In genomic region chr7:57071435-57072160, GRCm38 (mm10) we compare ENCODE assay signal across 19 mouse cellular contexts.
A peak's percentile ranks its signal among the peaks of the same experiment; 100 is the strongest.
DNase-seq lines count a peak whose midpoint lies in the region; ATAC-seq and TF ChIP-seq lines count a peak whose summit lies in the region.
"Had no signal": no experiment of that assay in that cellular context is flagged by ENCODE, and none has a peak within 500 bp of the region (broad histone marks: within the 10 kb centered on the region; RNA-seq: fewer than 3 reads in every experiment).

No protein-coding gene starts in this region.

- no peaks in the 10 kb centered on the region for H3K27me3 ChIP-seq in forebrain, embryonic 14.5 days (replicated peaks; ENCODE audit: control insufficient read depth, insufficient read depth, low read length)
- no peaks in the 10 kb centered on the region for H3K27me3 ChIP-seq in forebrain, embryonic 10.5 days (ENCODE audit: poor library complexity, severe bottlenecking)
- H3K27me3 ChIP-seq: heart, embryonic 12.5 days; limb, embryonic 15.5 days; midbrain, embryonic 13.5 days; neural tube, embryonic 13.5 days had no signal

- TF ChIP-seq CTCF in brain, embryonic 14.5 days (IDR thresholded peaks at IDR 0.05; ENCODE audit: borderline replicate concordance, extremely low read depth, insufficient read depth, insufficient read length), result no peak
- TF ChIP-seq CTCF in layer of hippocampus, adult 2 months (conservative IDR thresholded peaks at IDR 0.05), result no peak

- intact Hi-C loops in left cerebral cortex, postnatal 10 days (cut with DNase I), result no loop called here
- intact Hi-C loops in left cerebral cortex, postnatal 25 days (cut with DNase I), result no loop called here

- DNase-seq in forebrain, embryonic 14.5 days (ENCODE audit: low spot score), result peak; percentile 34
- DNase-seq in forebrain, embryonic 10.5 days (ENCODE audit: extremely low spot score, low spot score), result no peak
- peak; percentile 26 to 31 for DNase-seq in left cerebral cortex, postnatal 10 days (ENCODE audit: extremely low spot score in 1 of 2, low spot score in 2 of 2)
- no peak for DNase-seq in left cerebral cortex, postnatal 25 days (ENCODE audit: low spot score in 2 of 2)
- peak; percentile 52 for DNase-seq in brain, embryonic 14.5 days (ENCODE audit: low read depth)
- DNase-seq in layer of hippocampus, adult 2 months (ENCODE audit: low spot score in 2 of 2), result peak; percentile 16 to 22
- DNase-seq in testis, postnatal 14 days (ENCODE audit: low spot score), result no peak
- DNase-seq: adrenal gland, postnatal 36 days; B cell, adult 2 months; cerebellum, adult 9-10 months; heart, postnatal 36 days; kidney, adult 11 months; thymus, postnatal 25 days had no signal

- no peak overlapping the region for H3K27ac ChIP-seq in forebrain, embryonic 14.5 days (ENCODE audit: low read depth, low read length)
- no peak overlapping the region for H3K27ac ChIP-seq in forebrain, embryonic 10.5 days
- H3K27ac ChIP-seq in layer of hippocampus, adult 2 months, result no peak overlapping the region
- H3K27ac ChIP-seq: limb, embryonic 15.5 days; midbrain, embryonic 13.5 days; neural tube, embryonic 13.5 days had no signal

- H3K4me1 ChIP-seq in forebrain, embryonic 14.5 days (ENCODE audit: control insufficient read depth, insufficient read depth, low read length), result no peaks in the 10 kb centered on the region
- H3K4me1 ChIP-seq in forebrain, embryonic 10.5 days, result no peaks in the 10 kb centered on the region
- H3K4me1 ChIP-seq: heart, embryonic 12.5 days; limb, embryonic 15.5 days; midbrain, embryonic 13.5 days; neural tube, embryonic 13.5 days had no signal

- no peak overlapping the region for H3K9ac ChIP-seq in forebrain, embryonic 14.5 days (ENCODE audit: low read length)
- H3K9ac ChIP-seq: heart, embryonic 12.5 days; limb, embryonic 15.5 days; midbrain, embryonic 13.5 days; neural tube, embryonic 13.5 days had no signal

- H3K4me2 ChIP-seq in forebrain, embryonic 14.5 days (ENCODE audit: low read length), result no peak overlapping the region
- H3K4me2 ChIP-seq: heart, embryonic 12.5 days; limb, embryonic 15.5 days; midbrain, embryonic 13.5 days; neural tube, embryonic 13.5 days had no signal

- no peaks in the 10 kb centered on the region for H3K36me3 ChIP-seq in forebrain, embryonic 14.5 days (ENCODE audit: control insufficient read depth, insufficient read depth, low read length)
- H3K36me3 ChIP-seq in forebrain, embryonic 10.5 days (replicated peaks), result no peaks in the 10 kb centered on the region
- H3K36me3 ChIP-seq: heart, embryonic 12.5 days; limb, embryonic 15.5 days; midbrain, embryonic 13.5 days; neural tube, embryonic 13.5 days had no signal

- no peak overlapping the region for H3K4me3 ChIP-seq in forebrain, embryonic 14.5 days (ENCODE audit: low read depth, low read length)
- H3K4me3 ChIP-seq in forebrain, embryonic 10.5 days, result no peak overlapping the region
- H3K4me3 ChIP-seq in layer of hippocampus, adult 2 months, result no peak overlapping the region
- H3K4me3 ChIP-seq: heart, embryonic 12.5 days; limb, embryonic 15.5 days; midbrain, embryonic 13.5 days; neural tube, embryonic 13.5 days had no signal

- no peaks in the 10 kb centered on the region for H3K9me3 ChIP-seq in forebrain, embryonic 14.5 days (replicated peaks; ENCODE audit: control insufficient read depth, low read length)
- no peaks in the 10 kb centered on the region for H3K9me3 ChIP-seq in forebrain, embryonic 10.5 days
- H3K9me3 ChIP-seq: heart, embryonic 12.5 days; limb, embryonic 15.5 days; midbrain, embryonic 13.5 days; neural tube, embryonic 13.5 days had no signal

- no peak for TF ChIP-seq POLR2A in brain, embryonic 14.5 days (IDR thresholded peaks at IDR 0.05; ENCODE audit: borderline replicate concordance, extremely low read depth, insufficient read depth, insufficient read length, poor library complexity, severe bottlenecking)

- 81% methylated on average over 2 of the region's 2 CpGs for WGBS in forebrain, embryonic 14.5 days
- 88% methylated on average over 2 of the region's 2 CpGs for WGBS in forebrain, embryonic 10.5 days

- ATAC-seq in forebrain, embryonic 14.5 days, result no peak
- ATAC-seq in granulocyte monocyte progenitor cell, adult 5-6 weeks (replicated peaks; ENCODE audit: poor library complexity, severe bottlenecking), result no peak
- ATAC-seq: lung, postnatal 0 days; midbrain, embryonic 13.5 days had no signal

Comparison
In these comparisons a context has a peak if more than half of its experiments do, and no peak if none do; other contexts are left out.
1. DNase-seq: peak in forebrain, embryonic 14.5 days (single experiment), left cerebral cortex, postnatal 10 days (2 of 2), brain, embryonic 14.5 days (single experiment) and layer of hippocampus, adult 2 months (2 of 2); none in forebrain, embryonic 10.5 days (single experiment), left cerebral cortex, postnatal 25 days (0 of 2) and testis, postnatal 14 days (single experiment).